Mouse (Mus musculus) neural tube, embryonic 11.5 days (tissue): ENCODE results near the gene Cry2. TPM values are rescaled to one million over a fixed set of nuclear protein-coding genes. Genes with fewer than 3 reads are reported as not detected.

ENCODE experiments used
- ATAC-seq: fragments of 200-750 bp; cut with Nextera tagmentation; 2 replicates; pipeline ENCODE4 v1.8.0; 2017; ENCODE audit warnings: moderate number of reproducible peaks, mild to moderate bottlenecking, moderate TSS enrichment, moderate library complexity; ENCODE audit not compliant: insufficient read depth, low FRiP score, low TSS enrichment
- DNase-seq: peaks from one replicate; pipeline ENCODE4 v3.0.0-alpha.2; 2015; ENCODE audit warnings: low spot score
- H3K27ac ChIP-seq: fragments of 300-500 bp; sonication (generic); 2 replicates; pipeline ENCODE4 v1.5.1; 2014; ENCODE audit warnings: low read depth, mild to moderate bottlenecking, low read length
- H3K27me3 ChIP-seq: fragments of 300-500 bp; sonication (generic); 2 replicates; pipeline ENCODE4 v1.6.1; 2014; ENCODE audit warnings: mild to moderate bottlenecking, low read length, mixed read lengths; ENCODE audit not compliant: control insufficient read depth, insufficient read depth
- H3K36me3 ChIP-seq: fragments of 300-500 bp; sonication (generic); 2 replicates; pipeline ENCODE4 v1.6.1; 2014; ENCODE audit warnings: mild to moderate bottlenecking, low read length, moderate library complexity, mixed read lengths; ENCODE audit not compliant: control insufficient read depth, insufficient read depth
- H3K4me1 ChIP-seq: fragments of 300-500 bp; sonication (generic); 2 replicates; pipeline ENCODE4 v1.6.1; 2014; ENCODE audit warnings: low read length, mixed read lengths; ENCODE audit not compliant: control insufficient read depth, insufficient read depth
- H3K4me2 ChIP-seq: fragments of 300-500 bp; sonication (generic); 2 replicates; pipeline ENCODE4 v1.6.1; 2014; ENCODE audit warnings: low read depth, mild to moderate bottlenecking, moderate library complexity
- H3K4me3 ChIP-seq: fragments of 300-500 bp; sonication (generic); 2 replicates; pipeline ENCODE4 v1.5.1; 2014; ENCODE audit warnings: low read depth, low read length
- H3K9ac ChIP-seq: fragments of 300-500 bp; sonication (generic); 2 replicates; pipeline ENCODE4 v1.6.1; 2014; ENCODE audit warnings: mild to moderate bottlenecking, low read length
- H3K9me3 ChIP-seq: fragments of 300-500 bp; sonication (generic); 2 replicates; pipeline ENCODE4 v1.6.1; 2016; ENCODE audit warnings: low read length; ENCODE audit not compliant: control insufficient read depth
- WGBS: fragments of 180-500 bp; shearing (Covaris S2); extraction: QIAGEN DNeasy Blood & Tissue Kit; methylation state at CpG from one replicate; pipeline ENCODE4 v1.1.7; 2014; 5-methylcytosine and 5-hydroxymethylcytosine counted together
- polyA plus RNA-seq: library from polyadenylated mRNA; unstranded; fragments of >200 nt; fragmentation: Nextera tagmentation; extraction: Ambion mirVana; gene quantifications from 2 replicates; pipeline ENCODE4 v1.2.1, GENCODE M21; 2014

Gene Cry2
- polyA plus RNA-seq, 1 experiment from 2014 or later, result 21.4 TPM

DNA sequence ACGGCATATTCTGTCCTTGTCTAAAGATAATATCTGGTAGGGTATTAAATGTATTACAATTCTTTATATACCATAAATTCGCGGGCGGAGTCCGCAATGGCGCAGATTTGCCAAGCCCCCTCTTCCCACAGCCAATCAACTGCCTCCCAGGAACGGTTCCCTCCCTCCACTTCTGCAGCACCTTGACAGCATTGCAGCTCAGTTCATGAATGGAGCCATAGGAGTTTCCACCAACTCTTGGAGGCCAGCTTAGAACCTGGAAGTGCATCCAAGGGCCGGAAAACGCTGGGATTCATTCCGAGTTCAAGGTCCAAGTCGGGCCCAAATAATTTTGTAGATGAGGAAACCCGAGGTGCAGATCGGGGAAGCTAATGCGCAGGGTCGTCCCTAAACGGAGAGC, 59.3 kb downstream of the Cry2 start, which contains the start of the genes Pex16 and Large2:
Gene Pex16, plus strand, starts transcription at position 163 of the 400 bp plus-strand sequence.
Gene Large2, minus strand, starts transcription at position 356 of the 400 bp plus-strand sequence.
- peak within 1 kb of the TSS; percentile 55 for H3K9ac ChIP-seq
- peak within 1 kb of the TSS; percentile 63 for H3K27ac ChIP-seq
- 3% methylated on average over 16 of the region's 16 CpGs for WGBS
- no peaks in the 10 kb centered on the region for H3K9me3 ChIP-seq
- H3K27me3 ChIP-seq, result peaks cover 9% of the 10 kb centered on the region
- no peak for ATAC-seq
- peaks cover 3% of the 10 kb centered on the region for H3K36me3 ChIP-seq
- peaks cover 23% of the 10 kb centered on the region for H3K4me1 ChIP-seq
- H3K4me3 ChIP-seq, result peak within 1 kb of the TSS; percentile 59
- DNase-seq, result peak; percentile 40
- peak within 1 kb of the TSS; percentile 74 for H3K4me2 ChIP-seq

DNA sequence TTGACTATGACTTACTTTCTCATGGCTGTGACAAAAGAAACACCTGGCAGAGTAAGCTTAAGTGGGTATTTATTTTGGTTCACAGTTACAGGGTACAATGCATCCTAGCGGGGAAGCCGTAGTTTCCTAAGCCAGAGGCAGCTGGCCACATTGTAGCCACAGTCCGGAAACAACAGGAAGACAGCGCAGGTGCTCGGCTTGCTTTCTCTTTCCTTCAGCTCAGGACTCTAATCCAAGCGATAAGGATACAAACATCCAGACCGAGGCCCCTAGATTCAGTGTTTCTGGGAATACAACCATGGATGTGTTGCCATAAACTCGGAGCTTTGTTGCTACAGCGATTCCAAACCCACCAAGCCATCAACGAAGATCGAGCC, 60.4 kb downstream of the Cry2 start:
- Histone ChIP-seq H3K27me3 (peaks cover 9% of the 10 kb centered on the region), H3K9ac (no peak overlapping the region), H3K4me1 (peaks cover 23% of the 10 kb centered on the region), H3K9me3 (no peaks in the 10 kb centered on the region), H3K36me3 (no peaks in the 10 kb centered on the region), H3K4me2 (no peak overlapping the region), H3K27ac (no peak overlapping the region), H3K4me3 (no peak overlapping the region)
- no peak for DNase-seq
- 80% methylated on average over 11 of the region's 11 CpGs for WGBS
- no peak for ATAC-seq

- no peak overlapping the region for H3K4me3 ChIP-seq
- 37% methylated on average over 9 of the region's 9 CpGs for WGBS
- H3K4me1 ChIP-seq, result peaks cover 23% of the 10 kb centered on the region
These were observed 60.9 kb downstream of the Cry2 start for GRCm38 (mm10) chr2:92372767-92373436.

DNA sequence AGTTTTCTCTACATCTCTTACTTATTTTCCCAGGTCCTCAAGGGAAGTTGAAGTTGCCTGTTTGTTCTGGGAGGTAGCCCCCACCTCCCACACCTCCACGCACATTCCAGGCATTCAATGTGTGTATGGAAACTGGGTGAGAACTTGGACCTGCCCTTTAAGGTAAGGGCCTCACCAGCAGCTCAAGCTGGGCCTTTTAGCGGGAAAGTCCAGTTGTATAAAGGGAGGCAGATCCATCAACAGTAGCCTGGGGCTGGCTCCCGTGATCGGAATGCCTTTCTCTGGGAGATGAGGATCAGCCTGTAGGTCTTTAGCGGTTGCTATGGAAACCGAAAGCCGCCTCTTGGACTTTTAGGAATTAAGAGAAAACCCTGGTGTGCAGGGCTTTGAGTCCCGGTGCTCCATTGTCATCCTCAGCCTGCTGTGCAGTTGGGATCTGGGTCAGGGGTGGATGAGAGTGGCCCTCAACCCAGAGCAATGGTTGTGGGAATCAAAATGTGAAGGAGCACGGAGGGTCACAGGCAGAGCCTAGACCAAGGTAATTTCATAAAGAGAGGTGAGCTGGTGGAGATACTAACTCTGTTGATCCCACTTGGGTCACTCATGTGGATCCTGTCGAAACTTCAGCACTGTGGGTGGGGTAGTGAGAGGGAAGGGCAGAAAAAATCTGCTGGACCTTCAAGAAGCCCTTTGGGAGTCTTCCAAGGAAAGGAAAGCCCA, 61.7 kb downstream of the Cry2 start:
- no peak overlapping the region for H3K4me3 ChIP-seq
- WGBS, result 14% methylated on average over 10 of the region's 10 CpGs
- no peaks in the 10 kb centered on the region for H3K9me3 ChIP-seq
- DNase-seq, result peak; percentile 46
- no peaks in the 10 kb centered on the region for H3K36me3 ChIP-seq
- no peak for ATAC-seq
- H3K9ac ChIP-seq, result no peak overlapping the region
- H3K27me3 ChIP-seq, result peaks cover 9% of the 10 kb centered on the region
- no peak overlapping the region for H3K27ac ChIP-seq
- peaks cover 23% of the 10 kb centered on the region for H3K4me1 ChIP-seq
- H3K4me2 ChIP-seq, result no peak overlapping the region

More at GRCm38 (mm10) chr2:92372767-92373436, 60.9 kb downstream of the Cry2 start:
- ATAC-seq (no peak), DNase-seq (no peak)
- no peaks in the 10 kb centered on the region for H3K36me3 ChIP-seq
- peaks cover 9% of the 10 kb centered on the region for H3K27me3 ChIP-seq
- no peak overlapping the region for H3K9ac ChIP-seq
- H3K4me2 ChIP-seq, result no peak overlapping the region
- no peaks in the 10 kb centered on the region for H3K9me3 ChIP-seq
- no peak overlapping the region for H3K27ac ChIP-seq

DNA sequence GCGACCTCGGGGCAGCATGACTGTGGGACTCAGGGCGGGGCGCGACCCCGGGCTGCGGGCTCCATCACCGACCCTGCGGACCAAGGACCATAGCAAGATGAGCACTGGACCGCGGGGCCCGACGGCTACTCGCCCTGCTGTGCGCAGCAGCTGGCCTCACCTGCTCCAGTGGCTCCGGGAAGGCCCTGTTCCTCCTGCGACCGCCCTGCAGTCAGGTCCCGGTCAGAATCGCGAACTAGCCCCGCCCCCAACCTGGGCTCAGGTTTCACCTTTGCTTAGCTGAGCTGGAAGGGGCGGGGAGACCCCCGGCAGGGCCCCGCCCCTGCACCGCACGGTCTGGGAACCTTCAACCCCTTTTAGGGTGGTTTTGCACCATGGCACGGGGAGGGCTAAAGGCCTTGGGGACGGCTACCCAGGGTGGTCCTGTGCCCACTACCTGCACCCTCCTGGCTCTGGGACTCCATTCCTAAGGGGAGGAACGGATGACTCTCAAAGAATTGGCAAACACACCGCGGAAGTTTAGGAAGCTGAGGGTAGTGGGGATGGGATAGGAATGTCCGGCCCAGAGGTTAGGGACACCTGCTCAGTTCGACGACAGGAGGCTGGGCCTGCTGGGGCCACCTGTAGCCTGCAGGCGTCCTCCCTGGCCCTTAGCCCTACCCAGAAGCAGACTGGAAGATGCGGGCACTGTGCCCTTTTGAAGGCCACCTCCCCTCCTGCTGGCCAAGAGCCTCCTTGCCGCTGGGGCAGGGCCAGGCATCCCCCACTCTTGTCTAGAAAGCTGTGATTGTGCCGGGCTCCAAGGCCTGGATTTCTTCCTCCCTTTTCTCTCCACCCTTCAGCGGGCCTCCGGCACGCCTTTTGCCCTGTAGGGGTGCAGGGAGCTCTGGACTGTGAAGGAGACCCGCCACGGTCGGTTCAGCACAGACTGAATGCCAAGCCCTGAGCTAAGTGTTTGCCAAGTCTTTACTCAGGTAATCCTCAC, 62.7 kb downstream of the Cry2 start:
- Histone ChIP-seq H3K4me1 (peaks cover 19% of the 10 kb centered on the region), H3K27ac (no peak overlapping the region), H3K4me3 (peak overlapping the region; percentile 32), H3K36me3 (no peaks in the 10 kb centered on the region), H3K9ac (peak overlapping the region; percentile 51), H3K4me2 (peak overlapping the region; percentile 60), H3K27me3 (peaks cover 9% of the 10 kb centered on the region), H3K9me3 (no peaks in the 10 kb centered on the region)
- WGBS, result 3% methylated on average over 43 of the region's 45 CpGs
- DNase-seq, result peak; percentile 65
- ATAC-seq, result no peak

GRCm38 (mm10) chr2:92370375-92370774, 63.5 kb downstream of the Cry2 start:
- H3K4me3 ChIP-seq, result peak overlapping the region; percentile 32
- ATAC-seq (no peak), DNase-seq (no peak)
- no peaks in the 10 kb centered on the region for H3K9me3 ChIP-seq
- H3K9ac ChIP-seq, result peak overlapping the region; percentile 51
- peaks cover 9% of the 10 kb centered on the region for H3K27me3 ChIP-seq
- WGBS, result 15% methylated on average over 19 of the region's 19 CpGs
- no peaks in the 10 kb centered on the region for H3K36me3 ChIP-seq
- peak overlapping the region; percentile 60 for H3K4me2 ChIP-seq
- no peak overlapping the region for H3K27ac ChIP-seq
- peaks cover 16% of the 10 kb centered on the region for H3K4me1 ChIP-seq

GRCm38 (mm10) chr2:92367383-92368029, 66.3 kb downstream of the Cry2 start:
- DNase-seq, result no peak
- no peaks in the 10 kb centered on the region for H3K9me3 ChIP-seq
- H3K36me3 ChIP-seq, result 0 out of 2 replicates have a peak, but pooled peaks cover 2% of the 10 kb centered on the region
- ATAC-seq, result no peak
- peaks cover 9% of the 10 kb centered on the region for H3K27me3 ChIP-seq
- no peak overlapping the region for H3K27ac ChIP-seq
- 41% methylated on average over 20 of the region's 20 CpGs for WGBS
- no peak overlapping the region for H3K4me2 ChIP-seq
- H3K9ac ChIP-seq, result no peak overlapping the region
- H3K4me1 ChIP-seq, result peaks cover 16% of the 10 kb centered on the region
- H3K4me3 ChIP-seq, result no peak overlapping the region

- H3K27me3 ChIP-seq, result peaks cover 4% of the 10 kb centered on the region
- ATAC-seq (no peak), DNase-seq (no peak)
- H3K27ac ChIP-seq, result no peak overlapping the region
- H3K36me3 ChIP-seq, result 0 out of 2 replicates have a peak, but pooled peaks cover 2% of the 10 kb centered on the region
- H3K4me3 ChIP-seq, result no peak overlapping the region
- WGBS, result 96% methylated on average over 10 of the region's 10 CpGs
- no peak overlapping the region for H3K9ac ChIP-seq
- H3K9me3 ChIP-seq, result no peaks in the 10 kb centered on the region
- H3K4me2 ChIP-seq, result no peak overlapping the region
- H3K4me1 ChIP-seq, result no peaks in the 10 kb centered on the region; the same call in 1 of the 2 replicates
These were observed 68.3 kb downstream of the Cry2 start for GRCm38 (mm10) chr2:92365568-92365967.
